Mouse (Mus musculus) lung, postnatal 0 days (tissue): ENCODE results near the gene Zcchc17.

ENCODE experiments used
- CTCF ChIP-seq: IDR thresholded peaks from 2 replicates; pipeline ENCODE4 v1.5.1; 2016; ENCODE audit warnings: antibody characterized with exemption, mild to moderate bottlenecking
- EP300 ChIP-seq: IDR thresholded peaks from 2 replicates; pipeline ENCODE4 v1.6.1; 2016; ENCODE audit warnings: antibody characterized with exemption, mild to moderate bottlenecking, control low read depth

- TF ChIP-seq CTCF = peak; percentile 32
- no peak for TF ChIP-seq EP300
Measured at GRCm38 (mm10) chr4:130307851-130308230, 51.9 kb downstream of the Zcchc17 start.
